Mouse (Mus musculus) right cerebral cortex, adult 2 months (tissue): ENCODE data around the gene Tex38.

Source experiments
- DNase-seq, 2 experiments: peaks; one replicate each; pipeline ENCODE4 v3.0.0; 2021 to 2022; ENCODE audit warnings: low spot score in 2 of 2

Gene Tex38

DNA sequence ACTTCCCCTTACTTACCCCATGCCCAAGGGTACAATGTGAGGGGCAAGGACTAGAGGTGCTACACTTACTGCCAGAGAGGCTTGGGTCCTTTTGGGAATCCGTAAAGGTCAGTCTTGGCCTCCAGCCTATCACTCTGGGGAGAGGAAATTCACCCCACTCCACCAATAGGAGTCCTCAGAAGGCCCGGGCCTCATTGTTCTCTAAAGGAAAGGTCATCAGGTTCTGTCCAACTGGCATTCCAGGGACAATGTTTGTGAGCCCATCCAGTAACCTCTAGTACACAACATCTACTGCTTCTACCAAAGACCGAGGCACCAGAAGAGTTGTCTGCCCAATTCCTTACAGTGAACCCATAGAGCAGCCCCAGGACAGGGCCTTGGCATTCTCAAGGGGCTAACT, at the start of gene Tex38:
Tex38 (minus strand) TSS at position 101 of the 400 bp plus-strand sequence.
- no peak for DNase-seq

DNA sequence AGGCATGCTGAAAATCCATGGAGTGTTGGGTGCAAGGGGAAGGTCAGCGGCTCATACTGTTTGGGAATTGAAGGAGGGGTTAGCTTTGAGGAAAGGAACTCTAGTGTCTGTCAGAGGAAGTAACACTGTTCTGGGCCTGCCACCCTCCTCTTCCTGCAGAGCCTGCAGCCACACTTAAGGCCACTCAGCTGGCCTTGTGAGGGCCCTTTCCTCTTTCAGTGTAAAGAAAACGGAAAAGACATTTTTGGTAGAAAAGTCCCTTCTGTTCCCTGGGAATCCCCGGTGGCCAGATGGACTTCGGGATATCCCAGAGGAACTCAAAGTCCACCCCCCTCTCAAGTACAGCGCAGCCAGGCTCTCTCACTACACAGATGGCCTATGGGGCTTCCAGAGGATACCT, 49.7 kb upstream of the Tex38 start:
- no peak for DNase-seq

DNA sequence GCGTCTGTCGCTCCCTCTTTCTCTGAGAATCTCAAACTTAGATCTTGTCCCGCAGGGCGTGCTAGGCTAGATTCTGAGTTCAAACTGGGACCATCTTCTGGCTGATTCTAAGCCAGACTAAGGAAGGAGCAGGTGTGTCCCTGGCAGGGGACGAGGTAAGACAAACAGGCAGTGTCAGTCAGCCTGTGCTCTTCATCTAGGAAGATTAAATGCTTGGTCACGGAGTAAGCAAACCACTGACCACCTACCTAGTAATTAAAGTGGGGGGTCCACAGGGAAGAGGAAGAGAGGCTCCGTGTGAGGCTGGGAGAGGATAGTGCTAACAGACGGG, 47.7 kb upstream of the Tex38 start:
- no peak for DNase-seq

DNA sequence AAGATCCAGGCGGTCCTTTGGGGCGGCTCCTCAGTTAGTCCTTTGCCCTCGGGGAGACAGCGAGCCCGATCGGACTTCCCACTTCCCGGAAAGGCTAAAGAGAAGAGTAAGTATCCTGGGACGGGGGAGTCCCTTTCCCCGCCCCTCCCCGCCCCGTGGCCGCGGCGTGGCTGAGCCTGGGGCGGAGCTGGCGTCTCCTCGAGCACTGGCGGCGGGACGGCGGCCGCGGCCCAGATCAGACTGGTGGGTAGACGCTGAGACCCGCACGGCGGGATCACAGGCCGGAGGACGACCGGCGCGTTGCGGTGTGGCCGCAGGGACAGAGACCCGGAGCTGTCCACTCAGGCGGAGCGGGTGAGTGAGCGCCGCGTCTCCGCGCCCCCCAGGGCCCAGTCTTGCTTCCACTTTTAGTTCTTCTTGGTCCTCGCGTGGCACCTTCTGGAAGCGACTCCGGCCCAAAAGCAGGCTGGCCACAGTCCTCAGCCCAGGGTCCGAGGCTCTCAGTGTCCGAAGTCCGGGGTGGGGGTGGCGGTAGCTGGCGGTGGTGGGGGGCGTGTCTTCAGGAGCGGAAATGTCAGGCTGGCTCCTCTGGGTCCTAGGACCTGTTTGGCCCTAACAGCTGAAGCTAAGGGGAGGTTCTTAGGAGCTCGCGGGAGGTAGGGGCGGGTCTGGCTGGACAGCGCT, 47.2 kb upstream of the Tex38 start, which contains the start of gene Mob3c:
Mob3c (plus strand) TSS at position 205 of the 684 bp plus-strand sequence.
- DNase-seq, result peak; percentile 39 to 51

DNA sequence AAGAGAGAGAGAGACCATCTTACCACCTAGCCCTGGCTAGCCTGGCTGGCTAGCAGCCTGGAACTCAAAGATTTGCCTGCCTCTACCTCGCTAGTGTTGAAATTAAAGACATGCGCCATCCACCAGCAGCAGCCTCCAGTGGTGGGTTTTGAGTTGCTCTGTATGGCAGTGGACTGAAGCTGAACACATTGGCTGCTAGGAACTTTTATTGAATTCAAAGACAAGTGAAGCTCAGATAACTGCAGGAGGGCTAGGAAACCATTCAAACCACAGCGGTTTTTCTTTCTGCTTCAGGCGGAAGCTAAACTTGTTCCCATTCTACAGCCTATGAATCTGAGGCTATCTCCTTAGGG, 46.7 kb upstream of the Tex38 start:
- no peak for DNase-seq

DNA sequence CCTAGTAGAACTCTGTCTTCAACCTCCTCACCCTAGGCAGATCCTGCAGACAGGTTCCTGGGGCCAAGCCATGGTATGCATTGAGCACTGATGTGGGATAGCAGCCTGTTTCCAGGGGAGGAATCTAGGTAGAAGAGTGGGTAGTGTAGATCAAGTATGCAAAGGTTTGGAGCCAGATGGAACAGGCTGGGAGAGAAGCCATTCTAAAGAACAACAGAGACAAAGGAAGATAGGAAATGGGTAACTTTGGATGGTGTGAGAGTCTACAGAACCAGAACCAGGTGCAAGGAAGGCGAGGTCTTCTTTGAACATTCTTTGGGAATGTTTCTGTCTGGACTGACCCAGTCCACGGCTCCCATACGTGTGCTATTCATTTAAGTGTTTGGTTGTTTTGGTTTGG, 46.2 kb upstream of the Tex38 start:
- DNase-seq, result no peak

DNA sequence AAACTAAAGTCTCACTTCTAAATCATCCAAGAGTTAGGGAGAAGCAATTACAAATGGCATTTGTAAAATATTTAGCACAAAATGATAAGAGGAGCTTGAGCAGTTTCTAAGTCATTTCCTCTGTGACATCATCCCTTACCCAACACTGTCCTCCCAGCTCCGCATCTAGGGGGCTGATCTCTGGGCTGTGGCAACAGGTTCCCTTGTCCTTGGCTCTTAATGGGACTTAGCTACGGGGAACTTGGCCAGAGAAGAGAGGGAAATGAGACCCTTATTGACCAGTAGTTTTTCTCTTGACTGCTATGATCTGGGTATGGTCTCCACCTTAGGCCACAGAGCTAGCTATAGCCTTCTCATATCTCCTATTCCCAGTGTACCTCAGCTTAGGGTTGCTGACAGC, 44.5 kb upstream of the Tex38 start:
- DNase-seq, result no peak

DNA sequence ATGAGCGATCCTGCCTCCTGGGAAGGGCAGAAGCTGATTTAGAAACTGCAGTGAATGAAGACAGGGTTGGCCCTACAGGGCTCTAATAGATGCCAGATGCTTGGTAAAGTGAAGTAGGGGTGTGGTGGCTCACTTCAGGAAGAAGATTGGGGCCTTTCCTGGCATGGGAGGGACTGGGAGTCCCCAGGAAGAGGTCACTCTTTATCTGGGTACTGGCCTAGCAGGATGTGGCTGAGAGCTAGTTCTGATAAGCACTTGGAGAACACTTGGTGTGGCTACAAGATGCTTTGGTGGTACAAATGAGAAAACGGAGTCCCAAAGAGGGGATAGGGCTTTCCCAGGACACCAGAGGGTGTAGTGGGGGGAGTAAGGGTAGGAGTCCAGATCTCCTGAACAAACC, 43.4 kb upstream of the Tex38 start:
- DNase-seq, result no peak

DNA sequence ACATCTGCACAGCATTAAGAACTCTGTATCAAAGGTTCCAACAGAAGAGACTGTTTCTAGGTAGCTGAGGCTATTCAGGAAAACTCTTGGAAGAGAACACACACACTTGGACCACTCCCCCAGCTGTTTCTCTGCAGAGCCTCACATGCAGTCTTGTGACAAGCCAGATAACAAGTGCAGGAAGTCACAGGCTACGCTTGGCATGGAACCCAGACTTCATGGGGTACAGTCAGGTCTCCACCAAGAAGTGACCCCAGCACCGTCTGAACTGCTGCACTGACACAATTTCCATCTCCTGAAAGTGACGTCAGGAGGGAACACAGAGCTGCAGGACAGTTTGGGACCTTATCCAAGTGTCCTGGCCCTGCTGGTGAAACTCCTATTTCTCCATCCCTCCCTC, 41.1 kb upstream of the Tex38 start:
- no peak for DNase-seq

DNA sequence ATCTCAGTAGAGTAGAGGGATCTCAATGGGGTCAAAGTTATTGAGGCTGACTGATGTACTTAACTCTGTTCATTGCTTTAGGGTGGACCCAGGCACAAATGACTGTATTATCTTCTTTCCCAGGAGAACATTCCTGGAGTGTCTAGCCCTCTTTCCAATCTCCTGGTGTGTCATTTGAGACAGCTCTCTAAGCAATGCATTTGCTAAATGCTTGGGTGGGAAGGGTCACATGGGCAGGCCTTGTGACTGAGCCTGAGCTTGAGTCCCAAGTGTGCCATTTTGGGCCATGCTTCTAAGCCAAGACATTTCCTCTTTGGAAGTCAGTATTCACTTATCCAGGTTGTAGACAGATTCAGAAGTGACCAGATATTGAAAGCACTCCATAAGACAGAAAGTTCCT, 40.6 kb upstream of the Tex38 start:
- DNase-seq, result no peak

DNA sequence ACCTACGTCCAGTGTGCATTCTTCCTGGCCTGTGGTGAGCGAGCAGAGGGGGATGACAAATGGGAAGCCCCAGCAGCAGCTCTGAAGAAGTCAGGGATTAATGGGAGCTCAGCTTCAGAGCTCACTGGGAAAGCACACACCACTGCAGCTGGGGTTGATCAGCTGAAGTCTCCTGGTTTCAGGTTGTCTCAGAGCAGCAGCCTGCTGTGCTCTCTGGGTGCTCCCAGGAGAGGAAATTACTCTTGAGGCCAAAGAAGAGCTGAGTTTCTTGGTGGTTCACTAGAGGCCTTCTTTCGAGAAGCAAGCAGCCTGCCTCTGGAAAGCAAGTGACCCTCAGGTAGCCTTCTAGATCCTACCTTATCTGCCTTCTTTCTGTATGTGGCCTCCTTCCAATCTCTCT, 40.1 kb upstream of the Tex38 start:
- DNase-seq, result no peak

DNA sequence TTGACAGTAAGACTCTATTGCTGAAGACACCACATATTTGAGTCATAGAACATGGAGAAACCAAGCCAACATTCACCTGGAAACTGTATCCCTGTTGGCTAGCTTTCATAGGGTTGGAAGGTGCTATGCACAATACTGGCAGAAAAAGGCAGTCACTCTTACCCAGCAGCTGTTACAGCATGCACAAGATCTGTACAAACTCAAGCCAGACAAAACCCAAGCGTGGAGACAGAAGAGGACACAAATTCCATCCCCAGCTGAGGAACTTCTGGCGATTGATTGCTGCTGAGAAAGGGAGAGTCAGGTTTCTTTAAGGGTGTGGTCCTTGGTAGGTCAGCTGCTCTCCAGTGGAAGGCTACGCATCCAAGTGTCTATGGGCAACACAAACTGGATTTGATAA, 39.4 kb upstream of the Tex38 start:
- DNase-seq, result no peak

DNA sequence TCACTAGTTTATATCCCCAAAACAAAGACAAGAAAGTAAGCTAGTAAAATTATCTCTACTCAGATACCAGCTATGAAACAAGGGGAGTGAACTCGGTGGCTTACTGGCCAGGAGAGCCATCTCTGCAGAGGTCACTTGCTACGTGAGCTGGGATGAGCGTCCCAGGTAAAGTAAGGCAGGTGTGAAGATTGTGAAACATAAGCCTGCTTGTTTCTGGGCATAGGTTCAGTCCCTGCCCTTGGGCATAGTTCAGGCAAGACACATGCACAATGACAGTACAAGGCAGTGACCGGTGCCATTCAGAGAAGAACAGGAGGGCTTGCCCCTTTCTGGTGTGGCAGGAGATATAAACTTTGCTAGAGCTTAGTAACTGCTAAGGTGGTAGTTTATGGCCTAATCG, 34.8 kb upstream of the Tex38 start:
- no peak for DNase-seq

DNA sequence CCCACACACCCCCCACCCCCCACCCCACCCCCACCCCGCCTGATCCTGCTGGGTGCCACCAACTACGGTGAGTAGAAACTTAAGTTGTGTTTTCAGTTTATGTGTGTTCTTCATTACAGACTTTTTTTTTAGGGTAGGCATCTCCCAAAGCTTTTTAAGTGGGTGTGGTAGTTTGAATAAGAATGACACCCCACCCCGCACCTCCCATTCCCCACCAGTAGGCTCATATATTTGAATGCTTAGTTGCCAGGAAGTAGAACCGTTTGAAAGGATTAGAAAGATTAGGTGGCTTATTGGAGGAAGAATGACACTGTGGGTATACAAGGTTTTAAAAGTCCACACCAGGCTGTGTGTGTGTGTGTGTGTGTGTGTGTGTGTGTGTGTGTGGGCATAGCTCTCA, 31.5 kb upstream of the Tex38 start:
- no peak for DNase-seq

DNA sequence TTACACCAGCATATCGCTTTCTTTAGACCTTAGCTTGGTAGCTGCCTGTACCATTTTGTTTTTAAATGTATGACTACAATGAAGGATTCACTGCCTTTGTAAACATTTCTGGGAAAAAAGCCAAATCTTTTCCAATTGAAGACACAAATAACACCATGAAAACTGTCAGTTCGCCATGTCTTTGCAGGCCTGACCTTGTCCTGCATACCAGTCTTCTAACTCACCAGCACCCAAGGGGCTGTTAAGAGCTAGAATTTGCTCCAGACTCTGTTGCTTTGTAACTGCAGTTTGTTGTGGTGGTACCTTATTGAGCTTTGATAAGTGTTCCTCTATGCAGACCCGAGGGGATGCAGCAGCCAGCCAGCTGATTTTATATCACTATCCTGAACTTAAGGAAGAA, 19.2 kb upstream of the Tex38 start:
- DNase-seq, result no peak

DNA sequence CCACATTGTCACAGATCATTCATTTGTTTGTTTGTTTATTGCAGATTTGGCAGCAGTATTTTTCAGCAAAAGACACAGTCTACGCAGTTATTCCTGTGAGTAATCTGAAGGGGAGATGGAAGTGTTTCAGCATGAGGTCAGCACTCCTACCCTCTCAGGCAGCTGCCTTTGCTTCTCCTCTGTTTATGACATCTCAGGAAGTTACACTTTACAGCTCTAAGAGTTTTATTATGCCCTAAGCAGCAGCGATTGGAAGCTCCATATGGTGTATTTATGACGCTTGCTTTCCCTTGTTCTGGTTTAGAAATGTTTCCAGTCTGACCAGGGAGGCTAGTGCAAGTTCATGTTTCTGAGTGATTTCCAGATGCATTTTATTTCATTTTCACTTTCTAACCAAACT, 14.5 kb upstream of the Tex38 start:
- no peak for DNase-seq

DNA sequence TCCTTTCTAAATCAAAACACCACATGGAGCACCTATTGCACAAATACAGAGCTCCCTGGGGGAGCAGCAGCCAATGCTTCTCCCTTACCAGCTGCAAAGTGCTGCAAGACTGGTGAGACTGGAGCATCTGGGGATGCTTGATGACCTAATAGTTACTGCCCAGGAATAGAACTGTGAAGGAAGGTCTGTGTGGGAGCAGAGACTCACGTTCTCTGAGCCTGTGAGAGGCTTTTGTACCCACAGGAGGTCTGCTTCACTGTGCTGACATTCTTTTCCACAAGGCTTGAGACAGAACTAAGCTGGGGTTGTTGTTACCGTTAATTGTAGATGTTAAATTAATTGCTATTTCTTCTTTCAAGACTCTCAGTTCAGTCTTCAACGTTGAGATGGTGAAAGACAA, 10.0 kb upstream of the Tex38 start:
- peak; percentile 29 to 32 for DNase-seq

DNA sequence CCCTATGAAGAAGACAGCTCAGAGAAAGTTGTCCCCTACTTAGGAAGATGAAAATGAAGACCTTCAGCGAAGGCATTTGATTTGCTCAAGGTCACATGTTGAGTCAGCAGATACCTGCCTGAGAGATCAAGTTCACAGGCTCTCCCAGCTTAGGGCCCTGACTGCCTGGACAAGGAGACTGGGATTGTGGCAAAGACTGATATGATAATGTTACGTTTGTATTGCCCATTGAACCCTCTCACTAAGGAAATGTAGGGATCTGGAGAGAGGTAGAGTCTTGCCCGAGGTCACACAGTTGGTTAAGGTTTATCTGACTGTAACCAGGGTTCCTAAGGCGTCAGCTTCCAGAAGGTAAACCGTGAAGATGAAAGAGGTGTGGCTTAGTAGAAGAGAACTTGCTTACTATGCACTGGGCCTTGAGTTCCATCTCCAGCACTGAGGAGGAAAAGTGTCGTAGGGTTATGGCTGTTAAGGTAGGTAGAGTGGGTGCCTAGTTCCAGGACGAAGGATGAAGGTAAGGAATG, 4.8 kb upstream of the Tex38 start:
- no peak for DNase-seq

DNA sequence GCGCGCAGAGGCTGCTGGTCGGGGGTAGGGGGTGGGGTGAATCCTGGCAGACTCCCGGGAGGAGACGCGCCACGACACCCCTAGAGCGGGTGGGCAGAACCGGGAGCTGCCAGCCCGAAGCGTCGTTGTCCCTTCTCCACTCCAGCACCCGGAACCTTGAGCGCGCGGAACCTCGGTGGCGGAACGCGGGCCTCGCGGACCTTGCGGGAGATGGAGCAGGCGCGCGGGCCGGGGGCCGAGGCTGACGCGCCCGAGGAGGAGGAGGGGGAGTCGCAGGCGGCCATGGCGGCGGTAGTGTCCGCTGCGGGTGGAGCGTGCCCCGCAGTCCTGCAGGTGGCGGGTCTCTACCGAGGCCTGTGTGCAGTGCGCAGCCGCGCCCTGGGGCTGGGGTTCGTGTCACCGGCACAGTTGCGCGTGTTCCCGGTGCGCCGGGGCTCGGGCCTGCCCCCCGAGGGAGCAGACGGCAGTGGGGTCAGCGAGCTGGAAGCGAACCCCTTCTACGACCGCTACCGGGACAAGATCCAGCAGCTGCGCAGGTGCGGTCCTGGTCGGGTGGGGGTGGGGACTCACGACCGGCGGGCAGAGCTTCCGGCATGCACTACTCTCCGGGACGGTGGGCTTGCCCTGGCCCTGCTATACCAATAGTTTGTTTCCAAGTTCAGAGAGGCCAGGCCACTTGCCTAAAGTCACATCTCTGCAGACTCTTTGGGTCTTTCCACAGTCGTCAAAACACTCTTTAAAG, 4.1 kb upstream of the Tex38 start, which contains the start of gene Atpaf1:
Atpaf1 (plus strand) TSS at position 44 of the 742 bp plus-strand sequence.
- DNase-seq, result peak; percentile 71 to 81

DNA sequence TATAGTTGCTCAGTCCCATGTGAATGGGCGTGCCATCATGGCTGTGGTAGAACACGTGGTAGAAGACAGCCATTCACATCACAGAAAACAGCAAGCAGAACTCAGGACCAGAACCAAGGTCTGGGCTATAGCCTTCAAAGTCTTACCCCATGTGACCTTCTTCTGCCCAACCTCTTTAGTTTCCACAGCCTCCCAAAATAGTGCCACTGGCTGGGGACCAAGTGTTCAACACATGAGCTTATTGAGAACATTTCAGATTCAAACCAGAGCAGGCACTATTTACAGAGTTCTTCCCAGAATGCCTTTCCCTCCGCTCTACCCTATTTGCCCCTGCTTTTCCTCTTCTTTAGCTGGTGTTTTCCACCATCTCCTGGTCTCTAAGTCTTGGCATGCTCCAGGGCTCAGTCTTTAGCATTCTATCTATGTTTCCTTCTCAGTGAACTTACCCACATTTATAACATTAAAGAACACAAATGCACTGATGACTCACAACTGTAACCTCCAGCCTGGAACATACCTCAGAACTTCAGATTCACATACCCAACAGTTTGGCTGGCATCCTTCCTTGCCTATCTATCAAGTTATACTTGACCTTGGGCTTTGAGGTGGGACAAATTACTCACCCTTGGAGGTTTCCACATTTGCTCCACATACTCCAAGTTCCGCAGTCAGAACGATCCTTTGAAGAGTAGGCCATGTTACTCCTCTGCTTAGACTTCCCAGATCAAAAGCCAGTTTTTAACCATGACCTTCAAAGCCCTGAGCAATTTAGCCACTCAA, 1.4 kb upstream of the Tex38 start:
- DNase-seq, result no peak

DNA sequence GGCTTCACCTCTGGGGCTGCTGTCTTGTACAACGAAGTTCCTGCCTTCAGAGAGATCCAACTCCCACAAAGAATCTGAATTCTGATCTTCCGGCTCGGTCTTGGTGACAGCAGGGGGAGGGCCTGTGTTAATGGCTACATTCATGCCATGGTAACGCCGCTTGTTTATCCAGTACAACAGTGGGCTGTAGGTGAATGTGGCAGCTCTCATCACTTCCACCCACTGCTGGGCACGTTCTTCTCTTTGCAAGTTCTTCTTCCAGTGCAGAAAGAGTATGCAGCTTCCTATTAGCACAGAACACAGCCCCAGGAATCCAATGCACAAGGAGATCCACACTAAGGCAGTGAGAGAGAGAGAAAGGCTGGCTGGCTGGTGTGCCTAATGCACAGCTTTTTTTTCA, 549 bp downstream of the Tex38 start:
- DNase-seq, result peak; percentile 54 to 57

DNA sequence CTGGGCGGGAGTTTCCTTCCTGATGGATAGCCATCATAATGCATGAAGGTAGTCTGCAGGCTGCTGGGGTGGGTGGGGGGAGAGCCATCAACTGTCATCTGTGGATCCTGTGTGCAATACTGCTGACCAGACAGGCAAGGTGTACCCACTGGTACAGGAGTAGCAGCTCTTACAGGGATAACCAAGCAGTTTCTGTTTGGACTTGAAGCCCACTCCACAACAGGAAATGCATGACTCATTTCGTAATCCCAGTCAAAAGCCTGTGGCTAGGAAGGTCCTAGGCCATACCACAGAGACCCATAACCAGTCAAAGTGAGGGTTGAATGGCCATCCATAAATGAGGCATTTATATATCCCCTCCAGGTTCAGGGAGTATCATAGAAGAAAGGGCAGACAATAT, 3.2 kb downstream of the Tex38 start:
- DNase-seq, result no peak

DNA sequence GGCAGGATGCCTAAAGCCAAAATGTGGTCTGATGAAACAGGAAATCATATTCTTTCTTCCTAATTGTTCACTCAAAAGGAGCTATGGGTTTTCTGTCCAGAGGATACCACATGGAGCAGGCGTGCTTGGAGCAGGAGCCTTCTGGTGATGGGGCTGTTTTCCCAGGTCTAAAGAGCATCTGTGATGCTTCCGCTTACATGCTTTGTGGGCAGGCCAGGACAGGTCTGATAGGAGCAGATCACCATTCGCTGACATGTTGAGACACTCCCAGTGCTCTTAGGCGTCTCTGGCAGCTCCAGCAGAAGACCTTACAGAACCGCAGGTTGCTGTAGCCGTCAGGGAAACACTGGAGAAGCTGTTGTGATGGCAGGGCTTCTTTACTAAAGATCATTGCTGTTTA, 5.8 kb downstream of the Tex38 start:
- no peak for DNase-seq
